Mouse (Mus musculus): ENCODE results near the gene Etl4. TPM values are rescaled to one million over a fixed set of nuclear protein-coding genes. Genes with fewer than 3 reads are reported as not detected.

The Etl4 gene
- polyA plus RNA-seq, 1 experiment from 2014 or later = 16.1 TPM

DNA sequence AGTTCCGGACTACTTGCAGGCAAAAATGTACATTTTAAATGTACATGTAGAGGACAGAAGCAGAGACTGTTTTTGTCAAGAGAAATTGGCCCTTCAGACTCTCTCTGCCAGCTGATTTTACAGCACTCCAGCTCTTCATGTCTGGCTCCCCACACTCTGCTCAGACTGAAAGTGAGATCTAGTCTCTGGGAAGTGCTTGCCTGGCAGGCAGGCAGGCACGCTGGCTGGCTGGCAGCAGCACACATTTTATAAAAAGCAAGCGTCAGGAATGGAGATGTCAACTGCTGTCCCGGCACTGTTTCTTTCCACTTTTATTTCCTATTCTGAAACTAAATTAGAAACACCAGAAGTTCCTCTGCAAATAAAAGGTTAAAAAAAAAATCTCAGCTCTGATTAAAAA lies 339.8 kb downstream of the Etl4 start:
- Histone ChIP-seq H3K4me3 (no peak overlapping the region), H3K36me3 (no peaks in the 10 kb centered on the region), H3K9ac (replicated peaks) (no peak overlapping the region), H3K9me3 (no peaks in the 10 kb centered on the region), H3K27ac (replicated peaks) (no peak overlapping the region), H3K27me3 (no peaks in the 10 kb centered on the region), H3K4me1 (peaks cover 7% of the 10 kb centered on the region; the same call in 1 of the 2 replicates), H3K4me2 (replicated peaks) (no peak overlapping the region)
- 66% methylated on average over 4 of the region's 4 CpGs for WGBS
- no peak for ATAC-seq (ENCODE audit: low FRiP score, low read depth)

DNA sequence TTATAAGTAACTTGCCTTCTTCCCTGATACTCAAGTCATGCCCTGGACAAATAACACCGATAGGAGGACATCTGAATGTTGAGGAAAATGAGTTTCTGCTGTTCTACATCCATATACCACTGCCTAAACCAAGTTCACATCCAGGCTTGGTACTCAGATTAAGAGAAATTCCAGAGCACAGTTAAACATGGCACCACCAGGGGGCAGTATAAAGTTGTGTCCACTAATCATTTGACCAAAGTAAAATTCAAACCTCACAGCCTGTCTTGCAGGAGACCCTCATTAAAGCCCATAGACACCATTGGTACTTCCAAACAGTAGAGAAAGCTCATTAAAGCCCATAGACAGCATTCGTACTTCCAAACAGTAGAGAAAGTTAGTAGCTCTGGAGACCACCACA lies 366.5 kb downstream of the Etl4 start:
- 56% methylated on average over 2 of the region's 2 CpGs for WGBS
- no peaks in the 10 kb centered on the region for H3K9me3 ChIP-seq

DNA sequence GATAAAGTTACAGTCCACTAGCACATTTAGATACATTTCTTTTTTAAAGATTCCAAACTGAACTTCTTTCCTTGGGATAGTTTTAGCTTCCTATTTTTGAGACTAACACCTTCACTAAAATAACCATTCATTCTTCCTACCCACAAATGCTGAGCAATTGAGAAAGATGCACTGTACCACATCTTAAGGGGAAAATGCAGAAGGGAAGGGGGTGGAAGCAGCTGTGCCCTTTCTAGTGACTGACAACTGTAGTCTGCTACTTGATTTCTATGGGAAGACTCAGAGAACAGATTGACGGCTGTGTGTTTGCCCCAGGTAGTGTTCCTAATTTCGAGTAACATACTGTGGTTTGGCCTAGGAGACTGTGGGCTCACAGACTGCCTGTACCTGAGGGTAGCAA lies 372.3 kb downstream of the Etl4 start:
- ATAC-seq (ENCODE audit: low FRiP score, low read depth) = no peak
- Histone ChIP-seq H3K9me3 (no peaks in the 10 kb centered on the region), H3K27ac (replicated peaks) (no peak overlapping the region), H3K4me2 (replicated peaks) (no peak overlapping the region), H3K9ac (replicated peaks) (no peak overlapping the region), H3K36me3 (no peaks in the 10 kb centered on the region), H3K27me3 (no peaks in the 10 kb centered on the region), H3K4me1 (no peaks in the 10 kb centered on the region), H3K4me3 (no peak overlapping the region)
- 73% methylated on average over 2 of the region's 2 CpGs for WGBS

More for the DNA sequence above, 366.5 kb downstream of the Etl4 start:
- no peak overlapping the region for H3K4me3 ChIP-seq
- H3K27ac ChIP-seq (replicated peaks) = no peak overlapping the region
- H3K27me3 ChIP-seq = no peaks in the 10 kb centered on the region
- ATAC-seq (ENCODE audit: low FRiP score, low read depth) = no peak
- no peaks in the 10 kb centered on the region for H3K36me3 ChIP-seq
- H3K9ac ChIP-seq (replicated peaks) = no peak overlapping the region
- no peaks in the 10 kb centered on the region for H3K4me1 ChIP-seq
- H3K4me2 ChIP-seq (replicated peaks) = no peak overlapping the region

DNA sequence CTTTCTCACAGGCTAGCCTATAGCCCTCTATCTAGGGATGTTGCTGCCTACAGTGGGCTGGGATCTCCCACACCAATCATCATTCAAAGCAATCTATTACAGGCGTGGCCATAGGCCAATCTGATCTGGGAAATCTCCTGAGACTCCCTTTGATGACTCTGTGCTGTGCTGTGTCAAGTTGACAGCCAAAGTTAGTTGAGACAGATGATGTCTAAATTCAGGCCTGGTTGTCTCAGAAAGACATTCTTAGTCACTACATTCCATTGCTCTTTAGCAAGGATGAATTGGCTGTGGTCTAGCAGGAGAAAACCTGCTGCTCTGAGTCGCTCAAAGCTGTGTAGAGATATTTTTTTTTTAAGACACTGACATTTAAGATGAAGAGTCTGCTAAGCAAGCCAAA lies 374.8 kb downstream of the Etl4 start:
- Histone ChIP-seq H3K4me2 (replicated peaks) (no peak overlapping the region), H3K9ac (replicated peaks) (no peak overlapping the region), H3K4me1 (no peaks in the 10 kb centered on the region), H3K27ac (replicated peaks) (no peak overlapping the region), H3K9me3 (no peaks in the 10 kb centered on the region), H3K36me3 (no peaks in the 10 kb centered on the region), H3K27me3 (no peaks in the 10 kb centered on the region), H3K4me3 (no peak overlapping the region)
- 67% methylated on average over 2 of the region's 2 CpGs for WGBS
- no peak for ATAC-seq (ENCODE audit: low FRiP score, low read depth)

DNA sequence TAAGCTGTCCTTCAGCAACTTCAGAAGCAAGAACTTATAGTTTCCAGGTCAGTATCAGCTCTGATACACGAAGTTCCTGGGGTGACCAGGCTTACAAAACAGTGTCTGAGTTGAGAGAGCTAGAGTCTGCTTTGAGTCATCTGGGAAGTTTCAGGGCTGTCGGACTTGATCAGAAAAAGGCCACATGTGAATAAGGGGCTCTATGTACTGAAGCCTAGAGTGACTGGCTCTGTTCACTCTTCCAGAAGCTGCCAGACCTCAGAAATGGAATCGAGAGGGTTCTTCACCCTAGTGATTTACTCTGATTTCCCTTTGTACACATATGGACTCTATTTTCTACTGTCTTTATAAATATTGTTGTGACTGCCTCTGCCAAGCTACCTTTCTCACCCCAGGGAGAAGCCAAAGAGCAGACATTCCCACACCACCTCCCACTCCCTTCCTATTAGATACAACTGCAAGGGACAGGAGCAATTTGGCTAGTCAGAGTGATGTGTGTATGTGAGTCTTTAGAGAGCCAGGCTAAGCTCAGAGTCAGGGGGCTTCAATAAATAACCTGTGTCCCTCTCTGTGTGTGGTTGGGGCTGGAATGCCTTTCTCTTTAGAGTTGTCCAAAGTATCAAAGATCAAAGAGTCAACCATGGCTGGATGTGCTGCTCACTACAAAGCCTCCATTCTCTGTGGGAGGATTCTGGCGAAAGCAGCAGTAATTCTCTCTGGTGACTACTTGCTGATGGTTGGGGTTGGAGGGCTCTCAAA lies 381.6 kb downstream of the Etl4 start:
- Histone ChIP-seq H3K4me3 (no peak overlapping the region), H3K4me1 (no peaks in the 10 kb centered on the region), H3K36me3 (no peaks in the 10 kb centered on the region), H3K9me3 (no peaks in the 10 kb centered on the region), H3K27ac (replicated peaks) (no peak overlapping the region), H3K27me3 (no peaks in the 10 kb centered on the region), H3K4me2 (replicated peaks) (no peak overlapping the region), H3K9ac (replicated peaks) (no peak overlapping the region)
- 61% methylated on average over 4 of the region's 4 CpGs for whole genome bisulfite sequencing
- no peak for ATAC-seq (ENCODE audit: low FRiP score, low read depth)

DNA sequence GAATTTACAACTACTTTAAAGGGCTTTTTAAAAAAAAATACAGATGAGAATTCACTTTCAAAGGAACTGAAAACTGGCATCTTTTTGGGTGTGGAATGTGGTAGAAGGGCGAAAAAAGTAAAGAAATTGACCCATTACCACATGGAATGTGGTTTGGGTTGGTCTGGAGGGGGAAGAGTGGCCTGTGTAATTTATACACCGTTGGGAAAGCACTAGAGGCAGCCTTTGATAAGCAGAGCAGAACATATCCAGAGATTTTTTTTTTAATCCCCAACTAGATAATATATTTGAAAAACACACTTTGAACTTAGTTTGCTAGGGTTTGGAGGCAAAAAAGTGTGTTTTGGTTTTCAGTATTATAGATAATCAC lies 382.1 kb downstream of the Etl4 start:
- Histone ChIP-seq H3K9me3 (no peaks in the 10 kb centered on the region), H3K27ac (replicated peaks) (no peak overlapping the region), H3K4me2 (replicated peaks) (no peak overlapping the region), H3K36me3 (no peaks in the 10 kb centered on the region), H3K4me1 (no peaks in the 10 kb centered on the region), H3K4me3 (no peak overlapping the region), H3K27me3 (no peaks in the 10 kb centered on the region), H3K9ac (replicated peaks) (no peak overlapping the region)
- no peak for ATAC-seq (ENCODE audit: low FRiP score, low read depth)
- WGBS = 35% methylated on average over 2 of the region's 2 CpGs

DNA sequence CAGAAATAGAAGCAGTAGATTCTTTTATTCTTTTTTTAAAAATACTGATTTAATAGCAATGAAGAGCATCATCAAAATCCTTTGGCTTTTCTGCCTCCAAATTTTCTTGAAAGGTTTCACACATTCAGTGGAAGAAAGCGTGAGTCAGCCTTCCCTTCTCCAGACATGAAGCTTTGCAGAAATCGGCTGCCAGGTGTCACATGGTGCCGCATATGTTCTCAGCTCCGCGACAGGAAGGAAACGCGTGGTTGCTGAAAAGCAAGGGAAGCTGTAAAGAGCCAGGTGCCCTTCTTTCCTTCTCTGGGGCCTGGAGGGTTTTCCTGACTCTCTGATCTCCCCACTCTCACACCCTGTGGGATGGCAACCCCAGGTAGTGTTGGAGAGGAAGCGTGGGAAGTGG lies 383.8 kb downstream of the Etl4 start:
- 84% methylated on average over 8 of the region's 8 CpGs for WGBS
- no peak overlapping the region for H3K4me3 ChIP-seq
- H3K4me2 ChIP-seq (replicated peaks) = no peak overlapping the region

DNA sequence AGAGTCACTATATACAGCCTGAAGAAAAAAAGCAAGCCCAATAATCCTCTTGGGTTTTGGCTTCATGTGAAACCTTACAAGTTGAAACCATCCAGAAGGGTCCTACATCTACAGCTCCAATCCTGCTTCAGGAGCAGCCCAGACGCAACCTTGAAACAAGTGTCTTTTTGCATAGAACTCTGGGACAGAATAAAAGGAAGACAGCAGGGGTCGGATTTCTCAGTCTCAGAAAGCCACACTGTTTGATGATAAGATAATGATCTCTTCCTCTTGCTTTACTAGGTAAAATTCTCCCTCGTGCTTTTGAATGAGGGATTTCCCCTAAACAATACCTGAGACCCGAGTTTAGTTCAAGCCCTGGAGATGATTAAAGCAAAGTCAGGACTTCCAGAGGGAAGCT lies 385.0 kb downstream of the Etl4 start:
- Histone ChIP-seq H3K4me1 (no peaks in the 10 kb centered on the region), H3K9ac (replicated peaks) (no peak overlapping the region), H3K9me3 (no peaks in the 10 kb centered on the region), H3K27me3 (no peaks in the 10 kb centered on the region), H3K4me2 (replicated peaks) (no peak overlapping the region), H3K36me3 (no peaks in the 10 kb centered on the region), H3K27ac (replicated peaks) (no peak overlapping the region), H3K4me3 (no peak overlapping the region)
- WGBS = 17% methylated on average over 4 of the region's 4 CpGs
- ATAC-seq (ENCODE audit: low FRiP score, low read depth) = no peak

More for the DNA sequence above, 383.8 kb downstream of the Etl4 start:
- Histone ChIP-seq H3K27ac (replicated peaks) (no peak overlapping the region), H3K27me3 (no peaks in the 10 kb centered on the region), H3K9me3 (no peaks in the 10 kb centered on the region), H3K36me3 (no peaks in the 10 kb centered on the region), H3K9ac (replicated peaks) (no peak overlapping the region), H3K4me1 (no peaks in the 10 kb centered on the region)
- ATAC-seq (ENCODE audit: low FRiP score, low read depth) = no peak

DNA sequence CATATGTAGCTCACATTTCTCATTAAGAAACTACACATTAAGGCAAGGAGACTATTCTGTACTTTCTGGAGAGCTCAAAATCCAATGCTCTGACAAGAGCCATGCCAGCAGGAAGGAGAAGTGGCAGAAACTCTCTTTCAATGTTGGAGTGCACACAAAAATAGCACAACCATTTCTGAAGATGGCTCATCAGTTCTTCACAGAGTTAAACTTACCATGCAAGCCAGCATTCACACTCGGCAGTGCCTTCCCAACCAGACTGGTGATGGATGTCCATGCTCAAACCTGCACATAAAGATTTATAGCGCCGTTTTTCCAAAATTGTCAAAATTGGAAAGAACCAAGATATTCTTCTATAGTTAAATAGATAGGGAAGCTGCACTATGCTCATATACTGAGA lies 392.9 kb downstream of the Etl4 start:
- Histone ChIP-seq H3K9ac (replicated peaks) (no peak overlapping the region), H3K9me3 (no peaks in the 10 kb centered on the region), H3K27me3 (no peaks in the 10 kb centered on the region), H3K36me3 (no peaks in the 10 kb centered on the region), H3K27ac (replicated peaks) (no peak overlapping the region), H3K4me1 (no peaks in the 10 kb centered on the region), H3K4me2 (replicated peaks) (no peak overlapping the region), H3K4me3 (no peak overlapping the region)
- no peak for ATAC-seq (ENCODE audit: low FRiP score, low read depth)
- 91% methylated on average over 3 of the region's 3 CpGs for WGBS

DNA sequence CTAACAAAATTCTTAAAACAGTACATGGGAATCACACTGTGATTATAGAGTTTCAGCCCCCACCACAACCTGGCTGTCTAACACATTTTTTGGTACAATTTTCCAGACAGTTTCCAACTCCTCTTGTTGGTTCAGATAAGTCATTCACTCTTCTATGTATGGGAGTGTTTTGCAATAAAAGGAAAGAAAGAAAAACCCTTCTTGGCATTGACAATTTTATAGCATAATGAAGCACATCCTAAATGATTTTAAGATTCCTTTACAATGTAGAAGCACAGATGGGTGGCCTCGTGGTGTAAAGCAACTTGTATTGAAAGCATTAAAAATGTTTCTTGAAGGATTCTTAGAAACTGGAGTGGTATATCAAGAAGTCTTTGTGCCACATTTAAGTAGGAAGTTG lies 415.4 kb downstream of the Etl4 start:
- no peak overlapping the region for H3K9ac ChIP-seq (replicated peaks)
- no peaks in the 10 kb centered on the region for H3K27me3 ChIP-seq
- H3K36me3 ChIP-seq = no peaks in the 10 kb centered on the region
- WGBS = 70% methylated on average over 1 of the region's 1 CpGs
- H3K4me1 ChIP-seq = no peaks in the 10 kb centered on the region
- no peak overlapping the region for H3K4me2 ChIP-seq (replicated peaks)
- H3K27ac ChIP-seq (replicated peaks) = no peak overlapping the region
- no peaks in the 10 kb centered on the region for H3K9me3 ChIP-seq
- no peak overlapping the region for H3K4me3 ChIP-seq
- no peak for ATAC-seq (ENCODE audit: low FRiP score, low read depth)

DNA sequence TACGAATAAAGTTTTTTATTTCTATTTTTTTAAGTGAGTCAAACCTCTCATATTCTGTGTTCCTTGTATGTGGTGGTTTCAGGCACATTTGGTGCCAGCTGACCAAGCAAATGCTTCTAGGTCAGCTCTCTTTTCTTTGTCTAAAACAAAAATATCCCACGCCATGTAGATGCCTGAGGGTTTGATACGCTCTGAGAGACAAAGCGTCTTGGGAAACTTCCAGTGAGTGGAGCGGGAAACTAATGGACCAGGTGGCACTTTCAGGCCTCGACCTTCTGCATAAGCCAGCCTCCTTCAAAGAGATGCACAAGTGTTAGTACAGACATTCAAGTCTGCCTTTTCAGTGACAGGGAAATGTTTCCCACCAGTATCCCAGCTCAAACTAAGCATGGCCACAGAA lies 426.6 kb downstream of the Etl4 start:
- no peak for ATAC-seq (ENCODE audit: low FRiP score, low read depth)
- Histone ChIP-seq H3K27me3 (no peaks in the 10 kb centered on the region), H3K36me3 (no peaks in the 10 kb centered on the region), H3K9me3 (no peaks in the 10 kb centered on the region), H3K4me1 (peaks cover 10% of the 10 kb centered on the region), H3K27ac (replicated peaks) (no peak overlapping the region), H3K4me2 (replicated peaks) (no peak overlapping the region), H3K4me3 (no peak overlapping the region), H3K9ac (replicated peaks) (no peak overlapping the region)
- 85% methylated on average over 6 of the region's 6 CpGs for WGBS

DNA sequence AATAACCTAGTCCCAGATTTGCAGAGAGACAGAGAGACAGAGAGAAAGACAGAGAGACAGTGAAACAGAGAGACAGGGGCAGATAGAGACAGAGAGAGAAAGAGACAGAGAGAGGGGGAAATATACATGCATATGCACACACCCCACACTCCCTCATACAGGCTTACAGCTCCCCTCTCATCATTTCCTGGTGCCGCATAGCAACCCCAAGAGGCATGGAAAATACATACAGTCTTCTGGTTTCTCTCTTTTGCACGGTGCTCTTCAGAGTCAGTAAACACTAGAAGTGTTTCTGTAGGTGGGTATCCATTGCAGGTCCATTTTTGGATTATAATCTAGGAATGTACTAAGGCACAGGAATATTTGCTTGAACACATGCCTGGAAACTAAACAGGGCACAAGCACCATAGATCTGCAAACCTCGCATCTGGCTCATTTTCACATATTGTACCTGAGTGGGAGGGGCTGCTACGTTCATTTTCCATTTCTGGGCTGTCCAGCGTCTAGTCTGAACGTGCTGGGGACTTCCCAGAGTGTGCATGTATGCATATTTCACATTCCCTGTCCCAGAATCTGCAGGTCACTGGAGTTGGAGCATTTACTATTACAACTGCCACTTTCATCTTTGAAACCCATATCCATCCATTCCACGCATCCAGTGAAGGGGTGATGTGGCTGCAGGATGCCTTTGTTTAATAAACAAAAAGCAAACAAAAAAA lies 429.6 kb downstream of the Etl4 start:
- no peak for ATAC-seq (ENCODE audit: low FRiP score, low read depth)
- Histone ChIP-seq H3K36me3 (no peaks in the 10 kb centered on the region), H3K9ac (replicated peaks) (no peak overlapping the region), H3K4me3 (no peak overlapping the region), H3K27ac (replicated peaks) (no peak overlapping the region), H3K27me3 (no peaks in the 10 kb centered on the region), H3K4me2 (replicated peaks) (peak overlapping the region; percentile 40), H3K9me3 (no peaks in the 10 kb centered on the region), H3K4me1 (peaks cover 10% of the 10 kb centered on the region)
- WGBS = 58% methylated on average over 7 of the region's 7 CpGs

Data from midbrain, embryonic 12.5 days (tissue).